Mouse (Mus musculus) midbrain, embryonic 13.5 days (tissue): ENCODE measurements around the gene 1110059E24Rik. TPM values are rescaled to one million over a fixed set of nuclear protein-coding genes. Genes with fewer than 3 reads are reported as not detected.

Source experiments
- ATAC-seq: fragments of 200-750 bp; cut with Nextera tagmentation; 2 replicates; pipeline ENCODE4 v1.8.0; 2017; ENCODE audit warnings: mild to moderate bottlenecking, moderate TSS enrichment, moderate library complexity
- H3K27ac ChIP-seq: fragments of 300-500 bp; sonication (generic); 2 replicates; pipeline ENCODE4 v1.5.1; 2015; ENCODE audit warnings: inconsistent platforms, mild to moderate bottlenecking, moderate library complexity
- H3K27me3 ChIP-seq: fragments of 300-500 bp; sonication (generic); 2 replicates; pipeline ENCODE4 v1.6.1; 2015; ENCODE audit warnings: mild to moderate bottlenecking, inconsistent platforms
- H3K36me3 ChIP-seq: fragments of 300-500 bp; sonication (generic); 2 replicates; pipeline ENCODE4 v1.6.1; 2015; ENCODE audit warnings: mild to moderate bottlenecking, inconsistent platforms
- H3K4me1 ChIP-seq: fragments of 300-500 bp; sonication (generic); replicated peaks from 2 replicates; pipeline ENCODE4 v1.6.1; 2015; ENCODE audit warnings: inconsistent platforms
- H3K4me2 ChIP-seq: fragments of 300-500 bp; sonication (generic); replicated peaks from 2 replicates; pipeline ENCODE4 v1.6.1; 2015; ENCODE audit warnings: moderate library complexity, mild to moderate bottlenecking, inconsistent platforms
- H3K4me3 ChIP-seq: fragments of 300-500 bp; sonication (generic); replicated peaks from 2 replicates; pipeline ENCODE4 v1.5.1; 2015; ENCODE audit warnings: mild to moderate bottlenecking, inconsistent platforms
- H3K9ac ChIP-seq: fragments of 300-500 bp; sonication (generic); replicated peaks from 2 replicates; pipeline ENCODE4 v1.6.1; 2015; ENCODE audit warnings: mild to moderate bottlenecking, inconsistent platforms
- H3K9me3 ChIP-seq: fragments of 300-500 bp; sonication (generic); 2 replicates; pipeline ENCODE4 v1.6.1; 2016; ENCODE audit warnings: mild to moderate bottlenecking, inconsistent platforms
- WGBS: fragments of 180-500 bp; shearing (Covaris S2); methylation state at CpG from one replicate; pipeline ENCODE4 v1.1.7; 2015; 5-methylcytosine and 5-hydroxymethylcytosine counted together
- polyA plus RNA-seq: library from polyadenylated mRNA; unstranded; fragments of >200 nt; fragmentation: Nextera tagmentation; extraction: Ambion mirVana; gene quantifications from 2 replicates; pipeline ENCODE4 v1.2.1, GENCODE M21; 2015

Gene 1110059E24Rik
- polyA plus RNA-seq, 1 experiment from 2014 or later: 68.6 TPM

- Histone ChIP-seq H3K4me1 (no peaks in the 10 kb centered on the region), H3K36me3 (peaks cover 2% of the 10 kb centered on the region; the same call in 1 of the 2 replicates), H3K9ac (no peak overlapping the region), H3K9me3 (no peaks in the 10 kb centered on the region), H3K27me3 (no peaks in the 10 kb centered on the region), H3K4me2 (no peak overlapping the region), H3K4me3 (no peak overlapping the region), H3K27ac (no peak overlapping the region)
- WGBS: 100% methylated on average over 1 of the region's 1 CpGs
- ATAC-seq: no peak
Observed at GRCm38 (mm10) chr19:21586546-21586945, 66.2 kb downstream of the 1110059E24Rik start.

- no peak overlapping the region for H3K4me2 ChIP-seq
- H3K4me3 ChIP-seq: no peak overlapping the region
- H3K27ac ChIP-seq: no peak overlapping the region
- H3K4me1 ChIP-seq: no peaks in the 10 kb centered on the region
- no peaks in the 10 kb centered on the region for H3K27me3 ChIP-seq
- no peaks in the 10 kb centered on the region for H3K9me3 ChIP-seq
- no peak overlapping the region for H3K9ac ChIP-seq
- WGBS: 93% methylated on average over 2 of the region's 2 CpGs
- H3K36me3 ChIP-seq: no peaks in the 10 kb centered on the region
- no peak for ATAC-seq
Observed at GRCm38 (mm10) chr19:21585868-21586267, 66.9 kb downstream of the 1110059E24Rik start.

- H3K27ac ChIP-seq: no peak overlapping the region
- WGBS: 77% methylated on average over 5 of the region's 5 CpGs
- ATAC-seq: no peak
- no peaks in the 10 kb centered on the region for H3K36me3 ChIP-seq
- H3K9me3 ChIP-seq: no peaks in the 10 kb centered on the region
- H3K4me2 ChIP-seq: no peak overlapping the region
- no peaks in the 10 kb centered on the region for H3K4me1 ChIP-seq
- H3K4me3 ChIP-seq: no peak overlapping the region
- no peak overlapping the region for H3K9ac ChIP-seq
- no peaks in the 10 kb centered on the region for H3K27me3 ChIP-seq
Observed at GRCm38 (mm10) chr19:21583986-21584385, 68.8 kb downstream of the 1110059E24Rik start.

DNA sequence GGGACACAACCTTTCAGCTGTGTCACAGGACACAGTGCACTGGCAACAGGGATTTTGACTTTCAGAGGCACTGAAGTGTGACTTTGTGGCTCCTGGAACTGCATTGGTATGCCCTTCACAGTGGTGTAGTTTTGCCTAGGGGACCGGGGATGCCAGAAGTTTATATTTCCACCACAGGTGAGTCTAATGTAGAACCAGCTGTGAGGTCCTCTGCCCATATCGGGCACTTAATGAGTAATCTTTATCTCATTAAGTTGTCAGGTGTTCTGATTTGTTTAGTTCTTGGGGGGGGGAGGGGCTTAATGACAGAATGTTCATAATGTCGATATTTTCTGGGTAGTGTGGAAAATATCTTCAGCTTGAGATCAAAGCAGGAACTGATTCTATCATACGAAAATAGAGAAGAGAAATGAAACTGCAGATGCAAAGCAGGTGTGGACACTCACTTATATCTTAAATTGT lies 69.2 kb downstream of the 1110059E24Rik start:
- H3K4me3 ChIP-seq: no peak overlapping the region
- ATAC-seq: no peak
- H3K4me1 ChIP-seq: no peaks in the 10 kb centered on the region
- no peaks in the 10 kb centered on the region for H3K9me3 ChIP-seq
- no peak overlapping the region for H3K4me2 ChIP-seq
- 89% methylated on average over 4 of the region's 4 CpGs for WGBS
- H3K9ac ChIP-seq: no peak overlapping the region
- no peaks in the 10 kb centered on the region for H3K27me3 ChIP-seq
- H3K36me3 ChIP-seq: no peaks in the 10 kb centered on the region
- no peak overlapping the region for H3K27ac ChIP-seq

GRCm38 (mm10) chr19:21581404-21581803 lies 71.4 kb downstream of the 1110059E24Rik start:
- ATAC-seq: no peak
- H3K4me3 ChIP-seq: no peak overlapping the region
- H3K9ac ChIP-seq: no peak overlapping the region
- no peaks in the 10 kb centered on the region for H3K4me1 ChIP-seq
- WGBS: 78% methylated on average over 6 of the region's 6 CpGs
- no peaks in the 10 kb centered on the region for H3K27me3 ChIP-seq
- no peaks in the 10 kb centered on the region for H3K36me3 ChIP-seq
- H3K9me3 ChIP-seq: no peaks in the 10 kb centered on the region
- no peak overlapping the region for H3K4me2 ChIP-seq
- H3K27ac ChIP-seq: no peak overlapping the region

DNA sequence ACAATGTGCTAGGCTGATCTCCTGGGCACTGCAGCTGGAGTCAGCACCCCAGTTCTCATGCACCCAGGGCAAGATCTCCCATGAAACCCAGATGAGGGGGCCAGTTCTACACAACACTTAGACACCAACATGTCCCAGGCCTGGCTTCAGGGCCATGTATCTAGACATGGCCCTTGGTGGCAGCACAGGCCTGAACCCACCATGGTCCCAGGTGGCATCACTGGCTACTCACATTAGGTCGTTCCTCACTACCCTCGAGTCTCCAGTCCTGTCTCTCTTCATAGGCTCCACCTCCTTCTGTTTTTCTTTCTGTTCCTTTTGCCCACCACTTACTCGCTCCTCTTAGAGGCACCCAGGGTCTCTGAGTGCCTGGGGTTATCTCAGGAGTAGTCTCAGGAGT lies 72.9 kb downstream of the 1110059E24Rik start:
- H3K27me3 ChIP-seq: no peaks in the 10 kb centered on the region
- WGBS: 87% methylated on average over 3 of the region's 3 CpGs
- peak; percentile 28; the same call in 1 of the 2 replicates for ATAC-seq

DNA sequence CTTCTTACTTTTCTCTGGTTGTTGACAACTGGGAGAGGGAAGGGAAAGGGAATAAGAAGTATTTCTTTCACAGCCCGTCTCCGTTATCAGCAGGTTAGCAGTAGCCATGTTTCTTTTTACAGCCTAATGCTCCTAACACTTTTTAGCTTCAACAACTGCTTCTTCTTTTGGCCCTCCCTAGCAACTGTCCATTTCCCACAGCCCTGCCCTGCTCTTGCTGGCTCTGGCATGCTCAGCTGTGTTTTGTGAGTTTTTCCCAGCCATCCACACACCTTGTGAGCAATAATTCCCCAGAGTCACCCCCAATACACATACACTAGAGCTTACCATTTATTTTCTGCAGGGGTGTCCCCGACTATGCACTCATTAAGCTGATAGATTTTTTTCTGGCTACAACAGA lies 75.3 kb downstream of the 1110059E24Rik start:
- no peak overlapping the region for H3K27ac ChIP-seq
- WGBS: 69% methylated on average over 3 of the region's 3 CpGs

More for the DNA sequence above, 72.9 kb downstream of the 1110059E24Rik start:
- no peak overlapping the region for H3K4me2 ChIP-seq
- H3K4me1 ChIP-seq: no peaks in the 10 kb centered on the region
- H3K9me3 ChIP-seq: no peaks in the 10 kb centered on the region
- no peak overlapping the region for H3K27ac ChIP-seq
- H3K9ac ChIP-seq: no peak overlapping the region
- H3K4me3 ChIP-seq: no peak overlapping the region
- H3K36me3 ChIP-seq: no peaks in the 10 kb centered on the region

DNA sequence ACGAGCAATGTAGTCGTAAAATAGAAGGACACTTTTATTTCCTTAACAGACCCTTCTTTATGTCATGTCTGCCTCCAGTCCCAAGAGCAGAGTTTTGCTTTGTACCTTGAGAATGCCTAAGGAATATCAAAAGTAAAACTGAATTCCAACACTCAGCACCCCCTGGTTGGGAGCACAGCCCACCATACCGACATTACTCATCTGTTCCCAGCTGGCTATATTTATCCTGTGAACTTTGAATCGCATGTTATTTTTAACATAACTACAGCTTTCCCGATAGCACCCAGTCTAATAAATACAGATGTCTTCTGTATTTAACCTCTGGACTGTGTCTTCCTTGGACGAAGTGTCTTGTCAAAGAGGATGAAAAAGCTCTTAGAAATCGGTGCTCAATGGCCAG lies 80.8 kb downstream of the 1110059E24Rik start:
- peaks cover 3% of the 10 kb centered on the region; the same call in 1 of the 2 replicates for H3K4me1 ChIP-seq
- H3K4me2 ChIP-seq: no peak overlapping the region
- no peaks in the 10 kb centered on the region for H3K36me3 ChIP-seq
- no peak overlapping the region for H3K4me3 ChIP-seq
- no peak for ATAC-seq
- H3K27ac ChIP-seq: no peak overlapping the region
- H3K27me3 ChIP-seq: no peaks in the 10 kb centered on the region
- WGBS: 90% methylated on average over 7 of the region's 7 CpGs
- no peak overlapping the region for H3K9ac ChIP-seq
- no peaks in the 10 kb centered on the region for H3K9me3 ChIP-seq

More for the DNA sequence above, 75.3 kb downstream of the 1110059E24Rik start:
- Histone ChIP-seq H3K4me1 (no peaks in the 10 kb centered on the region), H3K4me2 (no peak overlapping the region), H3K36me3 (no peaks in the 10 kb centered on the region), H3K4me3 (no peak overlapping the region), H3K9ac (no peak overlapping the region), H3K9me3 (no peaks in the 10 kb centered on the region), H3K27me3 (no peaks in the 10 kb centered on the region)
- no peak for ATAC-seq

GRCm38 (mm10) chr19:21571223-21571980 lies 81.4 kb downstream of the 1110059E24Rik start:
- Histone ChIP-seq H3K9ac (no peak overlapping the region), H3K27me3 (no peaks in the 10 kb centered on the region), H3K27ac (no peak overlapping the region), H3K4me3 (no peak overlapping the region), H3K4me2 (no peak overlapping the region), H3K4me1 (peaks cover 3% of the 10 kb centered on the region; the same call in 1 of the 2 replicates), H3K36me3 (no peaks in the 10 kb centered on the region), H3K9me3 (no peaks in the 10 kb centered on the region)
- 50% methylated on average over 16 of the region's 16 CpGs for WGBS
- ATAC-seq: peak; percentile 71

GRCm38 (mm10) chr19:21570778-21571177 lies 82.0 kb downstream of the 1110059E24Rik start:
- Histone ChIP-seq H3K4me3 (no peak overlapping the region), H3K9me3 (no peaks in the 10 kb centered on the region), H3K27me3 (no peaks in the 10 kb centered on the region), H3K27ac (no peak overlapping the region), H3K36me3 (no peaks in the 10 kb centered on the region), H3K4me1 (peaks cover 3% of the 10 kb centered on the region; the same call in 1 of the 2 replicates), H3K9ac (no peak overlapping the region), H3K4me2 (no peak overlapping the region)
- ATAC-seq: peak; percentile 86
- 38% methylated on average over 8 of the region's 8 CpGs for WGBS

DNA sequence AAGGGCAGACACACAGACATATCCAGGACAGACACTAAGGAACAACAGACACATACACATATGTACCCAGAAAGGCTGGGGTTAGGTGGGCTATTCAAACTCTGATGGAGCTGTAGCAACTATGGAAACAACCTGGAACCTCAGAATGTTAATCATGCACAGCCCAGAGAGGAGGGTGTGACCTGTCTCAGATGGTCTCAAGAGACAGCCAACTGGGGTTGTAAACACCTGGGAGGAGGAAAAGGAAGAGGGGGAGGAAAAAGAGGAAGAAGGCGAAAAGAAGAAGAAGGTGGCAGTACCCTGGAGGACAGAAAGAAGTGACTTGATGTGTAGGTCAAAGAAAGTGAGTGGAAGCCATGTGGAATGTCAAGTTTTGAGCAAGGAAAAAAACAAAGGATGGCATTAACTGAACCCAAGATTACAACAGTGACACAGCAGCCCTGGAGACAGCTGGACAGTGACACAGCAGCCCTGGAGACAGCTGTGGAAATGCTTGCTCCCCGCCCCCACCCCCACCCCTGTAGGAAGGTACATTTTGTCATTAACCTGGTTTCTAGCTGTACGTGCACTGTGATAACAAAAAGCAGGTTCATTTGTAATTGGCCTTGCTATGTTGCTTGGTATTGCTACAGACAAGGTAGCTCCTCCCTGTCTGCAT lies 84.1 kb downstream of the 1110059E24Rik start:
- ATAC-seq: no peak
- H3K27ac ChIP-seq: no peak overlapping the region
- no peaks in the 10 kb centered on the region for H3K36me3 ChIP-seq
- H3K27me3 ChIP-seq: no peaks in the 10 kb centered on the region
- 84% methylated on average over 3 of the region's 3 CpGs for WGBS
- peaks cover 7% of the 10 kb centered on the region; the same call in 1 of the 2 replicates for H3K4me1 ChIP-seq
- H3K9me3 ChIP-seq: no peaks in the 10 kb centered on the region
- no peak overlapping the region for H3K4me3 ChIP-seq
- H3K4me2 ChIP-seq: no peak overlapping the region
- no peak overlapping the region for H3K9ac ChIP-seq

DNA sequence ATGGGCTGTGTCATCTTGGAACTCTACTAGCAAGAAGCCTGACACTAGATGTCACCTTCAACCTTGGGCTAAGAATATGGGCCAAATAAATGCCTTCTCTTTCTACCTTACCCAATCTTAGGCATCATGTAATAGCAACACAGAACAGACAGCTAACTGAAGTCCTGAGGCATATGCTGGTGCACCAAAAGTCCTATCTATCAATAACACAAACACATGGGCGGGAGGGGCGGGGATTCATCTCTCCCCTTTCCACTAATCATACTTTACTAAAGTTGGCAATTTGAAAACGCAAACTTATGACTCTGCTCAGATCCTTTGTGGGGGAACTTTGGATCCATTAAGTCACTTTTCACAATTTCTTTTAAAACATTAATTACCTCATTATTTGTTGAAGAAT lies 84.8 kb downstream of the 1110059E24Rik start:
- H3K4me2 ChIP-seq: no peak overlapping the region
- WGBS: 95% methylated on average over 3 of the region's 3 CpGs
- no peak overlapping the region for H3K27ac ChIP-seq
- H3K4me1 ChIP-seq: peaks cover 7% of the 10 kb centered on the region; the same call in 1 of the 2 replicates
- no peak overlapping the region for H3K9ac ChIP-seq
- no peaks in the 10 kb centered on the region for H3K9me3 ChIP-seq
- no peak overlapping the region for H3K4me3 ChIP-seq
- H3K27me3 ChIP-seq: no peaks in the 10 kb centered on the region
- H3K36me3 ChIP-seq: no peaks in the 10 kb centered on the region
- ATAC-seq: no peak
